23 mouse cellular contexts compared by ENCODE assay signal in genomic region chr4:46164027-46164426, GRCm38 (mm10). TPM values are rescaled to one million over a fixed set of nuclear protein-coding genes. Genes with fewer than 3 reads are reported as not detected.
DNase-seq lines count a peak whose midpoint lies in the region; ATAC-seq and TF ChIP-seq lines count a peak whose summit lies in the region.
"Had no signal": no experiment of that assay in that cellular context is flagged by ENCODE, and none has a peak within 500 bp of the region (broad histone marks: within the 10 kb centered on the region; RNA-seq: fewer than 3 reads in every experiment).

No protein-coding gene starts in this region.

- H3K4me1 ChIP-seq in kidney, postnatal 0 days (replicated peaks; ENCODE audit: insufficient read depth, low read length) = no peaks in the 10 kb centered on the region
- H3K4me1 ChIP-seq in intestine, embryonic 16.5 days (ENCODE audit: control insufficient read depth, insufficient read depth, low read length) = no peaks in the 10 kb centered on the region
- H3K4me1 ChIP-seq in small intestine, adult 2 months (ENCODE audit: control insufficient read depth, insufficient read depth, insufficient read length, low read length) = peaks cover 4% of the 10 kb centered on the region; the same call in 1 of the 2 replicates
- H3K4me1 ChIP-seq: forebrain, embryonic 13.5 days; hindbrain, embryonic 13.5 days; lung, embryonic 15.5 days; midbrain, embryonic 10.5 days; neural tube, embryonic 15.5 days had no signal

- no peak overlapping the region for H3K9ac ChIP-seq in kidney, postnatal 0 days (ENCODE audit: low read depth, low read length)
- H3K9ac ChIP-seq in intestine, embryonic 16.5 days (ENCODE audit: low read depth, low read length) = no peak overlapping the region
- H3K9ac ChIP-seq: forebrain, embryonic 13.5 days; hindbrain, embryonic 13.5 days; liver, embryonic 14.5 days; lung, embryonic 15.5 days; neural tube, embryonic 15.5 days had no signal

- WGBS in kidney, postnatal 0 days = 72% methylated on average over 2 of the region's 2 CpGs
- 47% methylated on average over 2 of the region's 2 CpGs for WGBS in intestine, embryonic 16.5 days
- 30% methylated on average over 2 of the region's 2 CpGs for WGBS in small intestine, adult 2 months

- no peak for ATAC-seq in kidney, postnatal 0 days (replicated peaks; ENCODE audit: low FRiP score, low read depth)
- peak; percentile 84 for ATAC-seq in intestine, embryonic 16.5 days
- ATAC-seq: forebrain, embryonic 13.5 days had no signal

- no peak overlapping the region for H3K4me2 ChIP-seq in kidney, postnatal 0 days (ENCODE audit: low read length)
- H3K4me2 ChIP-seq in intestine, embryonic 16.5 days (ENCODE audit: low read depth, low read length) = peak overlapping the region; percentile 2; the same call in 1 of the 2 replicates
- H3K4me2 ChIP-seq: forebrain, embryonic 13.5 days; hindbrain, embryonic 13.5 days; lung, embryonic 15.5 days; neural tube, embryonic 15.5 days had no signal

- TF ChIP-seq CTCF in kidney, postnatal 0 days (IDR thresholded peaks at IDR 0.05; ENCODE audit: low read depth) = no peak
- TF ChIP-seq CTCF in small intestine, adult 2 months (IDR thresholded peaks at IDR 0.05; ENCODE audit: extremely low read depth, insufficient read length, insufficient replicate concordance, low read depth, low read length) = no peak
- TF ChIP-seq CTCF in left cerebral cortex, adult 2 months (IDR thresholded peaks at IDR 0.05) = no peak

- no peak overlapping the region for H3K4me3 ChIP-seq in kidney, postnatal 0 days (replicated peaks; ENCODE audit: low read depth, low read length)
- no peak overlapping the region for H3K4me3 ChIP-seq in intestine, embryonic 16.5 days (ENCODE audit: low read length)
- no peak overlapping the region for H3K4me3 ChIP-seq in small intestine, adult 2 months (ENCODE audit: low read depth, low read length)
- no peak overlapping the region for H3K4me3 ChIP-seq in left cerebral cortex, adult 2 months
- H3K4me3 ChIP-seq: forebrain, embryonic 13.5 days; hindbrain, embryonic 13.5 days; lung, embryonic 15.5 days; midbrain, embryonic 10.5 days; neural tube, embryonic 15.5 days had no signal

- H3K27ac ChIP-seq in kidney, postnatal 0 days = peak overlapping the region; percentile 19; the same call in 1 of the 2 replicates
- peak overlapping the region; percentile 80 for H3K27ac ChIP-seq in intestine, embryonic 16.5 days (ENCODE audit: low read length)
- 0 out of 2 replicates have a peak overlapping the region, but pooled peaks have one; percentile 7 for H3K27ac ChIP-seq in small intestine, adult 2 months (ENCODE audit: insufficient read depth, low read depth, low read length)
- no peak overlapping the region for H3K27ac ChIP-seq in left cerebral cortex, adult 2 months
- H3K27ac ChIP-seq: forebrain, embryonic 13.5 days; hindbrain, embryonic 13.5 days; liver, embryonic 14.5 days; lung, embryonic 15.5 days; midbrain, embryonic 10.5 days; neural tube, embryonic 15.5 days had no signal

- no peak for TF ChIP-seq POLR2A in small intestine, adult 2 months (IDR thresholded peaks at IDR 0.05; ENCODE audit: low read depth, low read length)

- DNase-seq in kidney, postnatal 0 days (ENCODE audit: low spot score) = no peak
- DNase-seq in kidney, postnatal 36 days = no peak
- peak; percentile 13 for DNase-seq in T-cell, adult 2 months (ENCODE audit: low spot score)
- DNase-seq in cerebellum, postnatal 36 days = no peak
- no peak for DNase-seq in left cerebral cortex, adult 2 months (ENCODE audit: extremely low spot score in 1 of 2, low spot score in 2 of 2)
- DNase-seq: adrenal gland, postnatal 10 days; B cell, adult 2 months; cerebellum, postnatal 10 days; gastrocnemius, postnatal 36 days; kidney, adult 9 months; lung, postnatal 4 days; spleen, adult 18-20 months; thymus, postnatal 25 days had no signal

- no peaks in the 10 kb centered on the region for H3K27me3 ChIP-seq in kidney, postnatal 0 days (ENCODE audit: insufficient read depth, low read length)
- no peaks in the 10 kb centered on the region for H3K27me3 ChIP-seq in intestine, embryonic 16.5 days (replicated peaks; ENCODE audit: control insufficient read depth, insufficient read depth, low read length)
- no peaks in the 10 kb centered on the region for H3K27me3 ChIP-seq in small intestine, adult 2 months (ENCODE audit: control insufficient read depth, insufficient read depth, low read length)
- H3K27me3 ChIP-seq: CH12.LX; forebrain, embryonic 13.5 days; hindbrain, embryonic 13.5 days; lung, embryonic 15.5 days; neural tube, embryonic 15.5 days had no signal

- intact Hi-C loops in left cerebral cortex, adult 2 months (cut with DNase I) = no loop called here

- H3K9me3 ChIP-seq in kidney, postnatal 0 days (replicated peaks; ENCODE audit: low read length) = no peaks in the 10 kb centered on the region
- no peaks in the 10 kb centered on the region for H3K9me3 ChIP-seq in intestine, embryonic 16.5 days (ENCODE audit: control insufficient read depth, low read length)
- H3K9me3 ChIP-seq: forebrain, embryonic 13.5 days; G1E; hindbrain, embryonic 13.5 days; lung, embryonic 15.5 days; midbrain, embryonic 10.5 days; neural tube, embryonic 15.5 days had no signal

- peaks cover 60% of the 10 kb centered on the region for H3K36me3 ChIP-seq in kidney, postnatal 0 days (ENCODE audit: insufficient read depth, low read length)
- H3K36me3 ChIP-seq in intestine, embryonic 16.5 days (ENCODE audit: control insufficient read depth, insufficient read depth, low read length) = peaks cover 17% of the 10 kb centered on the region
- H3K36me3 ChIP-seq in small intestine, adult 2 months (ENCODE audit: control insufficient read depth, insufficient read depth, low read length) = peaks cover 48% of the 10 kb centered on the region

RNA-seq across cellular contexts. Expression of gene Tstd2, which starts 25.5 kb away (rescaled TPM):
- 23.5 and 25.7 TPM in 2 replicates for polyA plus RNA-seq in kidney, postnatal 0 days (2015; fragmentation: Nextera tagmentation; extraction: Ambion mirVana)
- 21.5 and 25.3 TPM in 2 replicates for polyA plus RNA-seq in intestine, embryonic 16.5 days (2015; fragmentation: Nextera tagmentation; extraction: Ambion mirVana)
- 3.6 and 6.5 TPM in 2 replicates for polyA plus RNA-seq in small intestine, adult 2 months (2012; rRNA removed)
- 10 to 100 TPM; 17.8 to 18.6 TPM for total RNA-seq in left cerebral cortex, adult 2 months (2021)

RNA-seq across cellular contexts. Expression of gene Ncbp1, which starts 25.6 kb away (rescaled TPM):
- 48.2 and 53.9 TPM in 2 replicates for polyA plus RNA-seq in kidney, postnatal 0 days (2015; fragmentation: Nextera tagmentation; extraction: Ambion mirVana)
- polyA plus RNA-seq in intestine, embryonic 16.5 days (2015; fragmentation: Nextera tagmentation; extraction: Ambion mirVana) = 57.4 and 63.0 TPM in 2 replicates
- polyA plus RNA-seq in small intestine, adult 2 months (2012; rRNA removed) = 6.0 and 6.9 TPM in 2 replicates
- 10 to 100 TPM; 47.4 to 49.5 TPM for total RNA-seq in left cerebral cortex, adult 2 months (2021)

RNA-seq across cellular contexts. Expression of gene Xpa, which starts 32.1 kb away (rescaled TPM):
- polyA plus RNA-seq in kidney, postnatal 0 days (2015; fragmentation: Nextera tagmentation; extraction: Ambion mirVana) = 30.0 and 31.9 TPM in 2 replicates
- 16.3 and 17.0 TPM in 2 replicates for polyA plus RNA-seq in intestine, embryonic 16.5 days (2015; fragmentation: Nextera tagmentation; extraction: Ambion mirVana)
- 29.1 and 42.2 TPM in 2 replicates for polyA plus RNA-seq in small intestine, adult 2 months (2012; rRNA removed)
- total RNA-seq in left cerebral cortex, adult 2 months (2021) = 10 to 100 TPM; 11.9 to 13.5 TPM
